Mouse (Mus musculus) neural tube, embryonic 13.5 days (tissue): ENCODE results near the gene Uck2. TPM values are rescaled to one million over a fixed set of nuclear protein-coding genes. Genes with fewer than 3 reads are reported as not detected.
A peak's percentile ranks its signal among the peaks of the same experiment; 100 is the strongest.

ENCODE experiments used
- ATAC-seq: fragments of 200-750 bp; cut with Nextera tagmentation; 2 replicates; pipeline ENCODE4 v1.8.0; 2017; ENCODE audit warnings: low read depth, mild to moderate bottlenecking, moderate TSS enrichment, moderate library complexity
- H3K27ac ChIP-seq: fragments of 300-500 bp; sonication (generic); replicated peaks from 2 replicates; pipeline ENCODE4 v1.5.1; 2015; ENCODE audit warnings: moderate library complexity, mild to moderate bottlenecking, inconsistent platforms
- H3K27me3 ChIP-seq: fragments of 300-500 bp; sonication (generic); 2 replicates; pipeline ENCODE4 v1.6.1; 2015; ENCODE audit warnings: mild to moderate bottlenecking, inconsistent platforms
- H3K36me3 ChIP-seq: fragments of 300-500 bp; sonication (generic); 2 replicates; pipeline ENCODE4 v1.6.1; 2015; ENCODE audit warnings: mild to moderate bottlenecking, inconsistent platforms
- H3K4me1 ChIP-seq: fragments of 300-500 bp; sonication (generic); replicated peaks from 2 replicates; pipeline ENCODE4 v1.6.1; 2015; ENCODE audit warnings: inconsistent platforms
- H3K4me2 ChIP-seq: fragments of 300-500 bp; sonication (generic); 2 replicates; pipeline ENCODE4 v1.6.1; 2015; ENCODE audit warnings: inconsistent platforms, mild to moderate bottlenecking, moderate library complexity
- H3K4me3 ChIP-seq: fragments of 300-500 bp; sonication (generic); 2 replicates; pipeline ENCODE4 v1.5.1; 2015; ENCODE audit warnings: mild to moderate bottlenecking, inconsistent platforms
- H3K9ac ChIP-seq: fragments of 300-500 bp; sonication (generic); 2 replicates; pipeline ENCODE4 v1.6.1; 2015; ENCODE audit warnings: moderate library complexity, mild to moderate bottlenecking, inconsistent platforms
- H3K9me3 ChIP-seq: fragments of 300-500 bp; sonication (generic); 2 replicates; pipeline ENCODE4 v1.6.1; 2016; ENCODE audit warnings: inconsistent platforms
- WGBS: fragments of 180-500 bp; shearing (Covaris S2); methylation state at CpG from one replicate; pipeline ENCODE4 v1.1.7; 2015; 5-methylcytosine and 5-hydroxymethylcytosine counted together
- polyA plus RNA-seq: library from polyadenylated mRNA; unstranded; fragments of >200 nt; fragmentation: Nextera tagmentation; extraction: Ambion mirVana; gene quantifications from 2 replicates; pipeline ENCODE4 v1.2.1, GENCODE M21; 2015

The Uck2 gene
- polyA plus RNA-seq, 1 experiment from 2014 or later: 66.3 TPM

DNA sequence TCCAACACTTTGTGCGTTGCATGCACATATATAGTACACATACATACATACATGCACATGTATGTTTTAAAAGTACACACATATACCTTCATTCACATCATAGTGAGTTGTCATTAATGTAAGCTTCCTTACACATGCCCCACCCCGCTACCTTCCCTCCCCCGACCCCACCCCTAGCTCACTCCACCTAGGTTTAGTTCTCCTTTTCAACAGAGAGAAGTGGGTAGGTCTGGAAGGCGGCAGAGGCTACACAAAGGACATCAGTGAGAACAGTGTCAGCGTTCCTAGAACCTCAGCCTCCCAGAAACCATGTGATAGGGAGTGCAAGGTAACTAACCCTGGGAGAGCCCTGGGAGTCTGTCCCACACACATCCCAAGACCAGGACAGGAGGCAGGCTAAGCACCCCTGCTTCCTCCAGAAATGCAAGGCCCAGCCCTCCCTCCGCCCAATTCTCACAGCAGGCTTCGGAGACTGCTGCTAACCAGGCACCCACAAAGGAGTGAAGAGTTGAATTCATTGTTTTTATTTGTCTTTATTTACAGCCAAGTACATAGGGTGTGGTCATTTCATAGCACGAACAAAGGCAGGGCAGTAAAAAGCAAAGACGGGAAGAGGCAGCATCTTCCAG is 62.6 kb downstream of the Uck2 start:
- Histone ChIP-seq H3K9ac (no peak overlapping the region), H3K9me3 (no peaks in the 10 kb centered on the region), H3K4me1 (no peaks in the 10 kb centered on the region), H3K27me3 (no peaks in the 10 kb centered on the region), H3K36me3 (peaks cover 36% of the 10 kb centered on the region), H3K27ac (no peak overlapping the region), H3K4me2 (no peak overlapping the region), H3K4me3 (no peak overlapping the region)
- no peak for ATAC-seq
- 76% methylated on average over 9 of the region's 9 CpGs for WGBS

DNA sequence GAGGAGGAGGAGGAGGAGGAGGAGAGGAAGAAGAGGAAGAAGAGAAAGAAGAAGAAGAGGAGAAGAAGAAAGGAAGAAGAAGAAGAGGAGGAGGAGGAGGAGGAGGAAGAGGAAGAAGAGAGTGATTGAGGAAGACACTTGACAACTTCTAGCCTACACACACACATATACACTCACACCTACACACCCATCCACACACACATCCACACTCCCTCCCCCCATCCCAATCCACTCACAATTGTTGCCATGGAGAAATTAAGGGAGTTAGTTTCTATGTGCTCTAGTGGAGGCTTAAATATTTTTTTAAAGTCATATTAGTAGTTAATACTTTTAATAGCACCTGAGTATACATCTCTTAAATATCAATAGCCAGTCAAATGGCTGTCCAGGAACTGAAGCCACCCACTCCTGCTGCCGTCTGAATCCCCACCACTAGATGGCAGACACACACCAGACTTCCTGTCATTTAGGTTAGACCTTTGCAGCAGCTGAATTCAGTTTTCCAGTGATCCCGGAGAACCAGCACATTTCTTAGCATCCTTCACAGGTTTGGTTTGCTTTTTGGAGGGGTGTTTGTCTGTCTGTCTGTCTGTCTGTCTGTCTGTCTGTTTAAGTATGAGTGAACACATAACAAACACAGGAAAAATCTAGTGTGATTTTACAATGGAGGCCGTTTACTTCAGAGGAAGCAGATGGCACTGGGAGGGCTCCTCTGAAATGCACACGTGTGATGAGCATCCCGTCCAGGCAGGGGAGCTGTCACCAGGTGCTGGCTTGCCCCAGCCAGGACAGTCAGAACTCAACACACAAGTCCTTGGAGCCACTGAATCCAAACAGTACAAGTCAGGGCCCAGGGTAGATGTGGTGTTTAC is 64.6 kb downstream of the Uck2 start:
- Histone ChIP-seq H3K4me3 (no peak overlapping the region), H3K9me3 (no peaks in the 10 kb centered on the region), H3K27ac (peak overlapping the region; percentile 34; the same call in 1 of the 2 replicates), H3K36me3 (peaks cover 17% of the 10 kb centered on the region), H3K4me1 (no peaks in the 10 kb centered on the region), H3K27me3 (no peaks in the 10 kb centered on the region), H3K4me2 (no peak overlapping the region), H3K9ac (no peak overlapping the region)
- WGBS: 2% methylated on average over 5 of the region's 5 CpGs
- ATAC-seq: peak; percentile 72

DNA sequence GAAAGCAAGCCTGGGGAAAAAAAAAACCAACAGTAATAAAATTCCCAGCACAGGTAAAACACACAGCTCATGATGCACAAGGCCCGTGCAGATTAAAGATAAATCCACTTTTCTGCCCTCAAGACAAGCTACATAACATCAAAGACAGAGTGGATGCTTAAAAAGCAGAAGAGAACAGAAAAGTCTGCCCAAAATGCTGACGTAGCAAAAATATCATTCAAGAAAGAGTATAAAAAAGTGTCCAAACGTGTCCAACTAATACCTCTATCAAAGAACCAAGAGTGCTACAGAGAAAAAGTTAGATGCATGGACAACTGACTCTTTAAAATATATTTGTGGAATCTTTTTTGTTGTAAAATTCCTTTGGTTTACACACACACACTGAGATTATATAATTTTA is 69.7 kb downstream of the Uck2 start:
- H3K4me3 ChIP-seq: no peak overlapping the region
- 90% methylated on average over 3 of the region's 3 CpGs for WGBS
- no peaks in the 10 kb centered on the region for H3K36me3 ChIP-seq
- no peak overlapping the region for H3K4me2 ChIP-seq
- no peaks in the 10 kb centered on the region for H3K4me1 ChIP-seq
- no peaks in the 10 kb centered on the region for H3K9me3 ChIP-seq
- no peak for ATAC-seq
- no peak overlapping the region for H3K9ac ChIP-seq
- H3K27ac ChIP-seq: no peak overlapping the region
- H3K27me3 ChIP-seq: no peaks in the 10 kb centered on the region

DNA sequence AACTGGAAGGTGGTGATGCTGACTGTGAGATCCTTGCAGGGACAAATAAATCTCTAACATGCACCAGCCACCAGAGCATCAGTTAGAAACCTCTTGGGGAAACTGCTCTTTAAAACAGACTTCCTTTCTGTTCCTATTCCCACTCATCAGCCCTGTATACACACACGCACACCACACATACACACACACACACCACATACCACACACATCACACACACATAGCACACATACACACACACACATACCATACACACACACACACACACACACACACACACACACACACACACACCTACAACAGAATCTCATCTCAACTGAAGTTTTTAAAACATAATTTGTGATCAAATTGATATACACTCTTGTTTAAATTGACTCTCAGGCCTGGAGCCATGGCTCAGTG is 72.4 kb downstream of the Uck2 start:
- no peaks in the 10 kb centered on the region for H3K36me3 ChIP-seq
- H3K9ac ChIP-seq: no peak overlapping the region
- H3K4me1 ChIP-seq: peaks cover 6% of the 10 kb centered on the region; the same call in 1 of the 2 replicates
- WGBS: 100% methylated on average over 1 of the region's 1 CpGs
- no peaks in the 10 kb centered on the region for H3K27me3 ChIP-seq
- no peaks in the 10 kb centered on the region for H3K9me3 ChIP-seq
- no peak overlapping the region for H3K27ac ChIP-seq
- H3K4me3 ChIP-seq: no peak overlapping the region
- H3K4me2 ChIP-seq: no peak overlapping the region
- ATAC-seq: peak; percentile 58

DNA sequence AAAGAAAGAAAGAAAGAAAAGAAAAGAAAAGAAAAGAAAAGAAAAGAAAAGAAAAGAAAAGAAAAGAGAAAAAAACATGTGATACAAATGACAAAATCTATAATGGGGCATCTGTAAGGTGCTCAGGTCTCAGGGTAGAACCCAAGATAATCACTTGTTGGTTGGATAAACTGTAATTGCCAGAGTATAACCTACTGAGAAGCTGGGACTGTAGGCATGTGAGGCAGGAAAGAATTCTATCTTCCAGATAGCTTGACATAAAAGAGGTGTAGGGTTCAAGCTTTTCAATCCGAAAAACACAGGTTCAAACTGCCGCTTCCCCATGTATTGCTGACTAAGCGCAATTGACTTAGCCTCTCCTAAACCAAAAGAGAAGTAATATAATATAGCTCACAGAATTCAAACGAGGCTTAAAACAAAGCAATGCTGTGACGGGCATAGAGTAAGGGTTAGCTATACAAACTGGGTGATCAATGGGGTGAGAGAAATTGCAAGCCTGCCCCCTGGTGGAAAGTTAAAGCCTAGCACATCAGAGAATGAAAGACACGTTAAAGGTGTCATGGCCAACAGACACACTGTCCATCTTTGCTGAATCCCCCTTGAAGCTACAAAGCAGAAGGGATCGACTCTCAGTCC is 73.0 kb downstream of the Uck2 start:
- Histone ChIP-seq H3K36me3 (no peaks in the 10 kb centered on the region), H3K9ac (no peak overlapping the region), H3K27me3 (no peaks in the 10 kb centered on the region), H3K9me3 (no peaks in the 10 kb centered on the region), H3K4me2 (peak overlapping the region; percentile 35), H3K27ac (no peak overlapping the region), H3K4me1 (peaks cover 6% of the 10 kb centered on the region; the same call in 1 of the 2 replicates), H3K4me3 (no peak overlapping the region)
- peak; percentile 66; the same call in 1 of the 2 replicates for ATAC-seq
- WGBS: 31% methylated on average over 7 of the region's 7 CpGs

DNA sequence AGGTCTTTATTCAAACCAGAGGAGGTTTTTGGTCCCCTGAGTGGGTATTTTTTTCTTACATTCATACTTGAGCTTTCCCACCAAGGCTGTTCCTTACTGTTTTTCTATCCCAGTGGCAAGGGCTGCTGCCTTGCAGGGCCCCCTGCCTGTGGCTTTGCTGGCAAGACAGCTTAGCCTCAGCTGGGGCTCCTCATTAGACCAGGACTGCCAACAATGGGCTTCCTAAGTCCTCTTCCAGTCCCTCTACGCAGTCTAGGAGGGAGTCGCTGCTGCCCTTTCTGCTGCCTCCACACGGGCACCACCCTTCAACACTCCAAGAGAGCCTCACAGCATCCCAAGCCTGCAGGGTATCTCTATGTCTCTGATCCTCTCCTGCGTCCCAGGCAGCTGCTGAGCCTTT is 76.3 kb downstream of the Uck2 start:
- no peak overlapping the region for H3K4me3 ChIP-seq
- no peaks in the 10 kb centered on the region for H3K36me3 ChIP-seq
- ATAC-seq: no peak
- no peak overlapping the region for H3K27ac ChIP-seq
- WGBS: 47% methylated on average over 4 of the region's 4 CpGs
- no peak overlapping the region for H3K4me2 ChIP-seq
- no peaks in the 10 kb centered on the region for H3K9me3 ChIP-seq
- H3K27me3 ChIP-seq: no peaks in the 10 kb centered on the region
- H3K9ac ChIP-seq: no peak overlapping the region
- H3K4me1 ChIP-seq: peaks cover 6% of the 10 kb centered on the region; the same call in 1 of the 2 replicates

DNA sequence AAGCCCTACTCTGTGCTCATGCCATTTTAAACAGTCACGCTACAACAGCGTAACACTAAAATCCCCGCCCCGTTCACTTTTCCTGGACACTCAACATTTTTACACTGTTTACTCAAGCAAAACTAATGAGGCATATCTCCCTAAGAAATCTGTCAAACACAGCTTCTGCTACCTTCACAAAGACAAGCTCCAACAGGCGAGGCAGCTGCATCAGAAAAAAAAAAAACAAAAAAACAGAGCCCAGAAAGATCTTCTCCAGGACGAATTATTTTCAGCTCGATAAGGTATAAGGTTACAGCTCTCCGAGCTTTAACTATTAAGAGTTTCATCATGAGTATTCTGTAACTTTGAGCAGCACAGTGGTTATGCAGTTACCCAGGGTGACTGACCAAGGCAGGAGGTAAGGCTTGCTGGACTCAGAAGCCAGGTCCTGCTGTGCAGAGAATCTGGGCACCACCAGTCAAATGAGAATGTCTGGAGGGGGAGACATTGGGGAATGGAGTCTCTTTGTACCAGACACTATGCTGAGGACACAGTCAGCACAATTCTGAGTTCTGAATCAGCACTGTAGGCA is 79.9 kb downstream of the Uck2 start:
- Histone ChIP-seq H3K27ac (no peak overlapping the region), H3K4me1 (peaks cover 6% of the 10 kb centered on the region; the same call in 1 of the 2 replicates), H3K9me3 (no peaks in the 10 kb centered on the region), H3K4me2 (no peak overlapping the region), H3K9ac (no peak overlapping the region), H3K4me3 (no peak overlapping the region), H3K27me3 (no peaks in the 10 kb centered on the region), H3K36me3 (no peaks in the 10 kb centered on the region)
- no peak for ATAC-seq
- WGBS: 76% methylated on average over 8 of the region's 8 CpGs

DNA sequence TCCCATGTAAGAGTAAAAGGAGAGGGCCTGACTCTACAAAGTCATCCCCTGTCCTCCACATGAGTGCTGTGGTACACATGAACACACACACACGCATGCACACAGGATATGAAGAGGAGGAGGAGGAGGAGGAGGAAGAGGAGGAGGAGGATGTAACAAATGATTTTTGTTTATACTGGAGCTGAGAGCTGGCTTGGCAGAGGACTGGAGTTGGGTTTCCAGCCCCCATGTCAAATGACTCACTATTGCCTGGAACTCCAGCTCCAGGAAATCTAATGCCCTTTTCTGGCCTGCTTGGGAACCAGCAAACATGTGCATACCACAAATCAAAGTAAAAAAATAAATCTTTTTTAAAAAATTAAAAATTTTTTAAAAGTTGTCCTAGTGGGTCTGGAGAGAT is 80.7 kb downstream of the Uck2 start:
- Histone ChIP-seq H3K4me2 (no peak overlapping the region), H3K9me3 (no peaks in the 10 kb centered on the region), H3K9ac (no peak overlapping the region), H3K27me3 (no peaks in the 10 kb centered on the region), H3K4me3 (no peak overlapping the region), H3K27ac (no peak overlapping the region), H3K4me1 (peaks cover 6% of the 10 kb centered on the region; the same call in 1 of the 2 replicates), H3K36me3 (no peaks in the 10 kb centered on the region)
- no peak for ATAC-seq
- 87% methylated on average over 1 of the region's 1 CpGs for WGBS

DNA sequence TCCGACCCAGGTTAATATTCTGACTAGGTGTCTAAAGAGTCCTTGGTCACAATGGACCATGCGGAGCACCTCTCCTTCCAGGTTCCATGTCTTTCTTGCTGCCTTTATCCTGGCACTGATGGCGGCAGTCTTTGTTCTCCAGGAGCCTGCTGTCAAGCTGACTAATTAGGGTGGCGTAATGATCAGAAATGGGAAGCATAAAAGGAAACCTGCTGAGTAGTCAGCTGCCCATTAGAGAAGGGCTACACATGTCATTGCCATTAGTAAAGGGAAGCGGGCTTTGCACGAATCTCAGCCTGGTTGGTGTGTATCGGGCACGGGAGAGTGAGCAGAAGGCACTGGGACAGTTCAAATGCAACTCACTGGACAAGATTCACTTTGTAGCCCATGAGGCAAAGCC is 90.4 kb downstream of the Uck2 start:
- Histone ChIP-seq H3K27me3 (no peaks in the 10 kb centered on the region), H3K4me3 (no peak overlapping the region), H3K9ac (no peak overlapping the region), H3K27ac (peak overlapping the region; percentile 23; the same call in 1 of the 2 replicates), H3K4me2 (no peak overlapping the region), H3K36me3 (no peaks in the 10 kb centered on the region), H3K4me1 (no peaks in the 10 kb centered on the region), H3K9me3 (no peaks in the 10 kb centered on the region)
- 21% methylated on average over 8 of the region's 8 CpGs for WGBS
- ATAC-seq: no peak

DNA sequence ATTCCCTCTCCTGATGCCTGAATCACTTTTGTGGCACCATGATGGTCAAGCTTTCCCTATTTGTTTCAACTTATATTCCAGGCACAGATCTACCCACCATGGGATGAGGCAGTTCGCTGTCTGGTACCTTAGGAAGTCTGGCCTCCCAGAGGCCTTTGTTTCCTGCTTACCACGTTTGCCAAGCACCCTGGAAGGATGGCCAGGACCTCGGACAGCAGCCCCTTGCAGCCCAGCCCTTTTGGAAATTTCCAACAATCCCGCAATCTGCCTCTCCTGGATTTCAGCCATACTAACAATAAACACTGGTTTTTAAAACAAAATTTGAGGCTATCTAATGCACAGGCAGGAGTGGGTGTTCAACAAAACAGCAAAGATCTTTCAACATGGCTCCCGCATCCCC is 97.3 kb downstream of the Uck2 start:
- no peak overlapping the region for H3K4me2 ChIP-seq
- H3K27me3 ChIP-seq: no peaks in the 10 kb centered on the region
- H3K27ac ChIP-seq: no peak overlapping the region
- no peak overlapping the region for H3K9ac ChIP-seq
- H3K9me3 ChIP-seq: no peaks in the 10 kb centered on the region
- WGBS: 44% methylated on average over 5 of the region's 5 CpGs
- ATAC-seq: no peak
- no peak overlapping the region for H3K4me3 ChIP-seq
- peaks cover 3% of the 10 kb centered on the region; the same call in 1 of the 2 replicates for H3K4me1 ChIP-seq
- no peaks in the 10 kb centered on the region for H3K36me3 ChIP-seq

DNA sequence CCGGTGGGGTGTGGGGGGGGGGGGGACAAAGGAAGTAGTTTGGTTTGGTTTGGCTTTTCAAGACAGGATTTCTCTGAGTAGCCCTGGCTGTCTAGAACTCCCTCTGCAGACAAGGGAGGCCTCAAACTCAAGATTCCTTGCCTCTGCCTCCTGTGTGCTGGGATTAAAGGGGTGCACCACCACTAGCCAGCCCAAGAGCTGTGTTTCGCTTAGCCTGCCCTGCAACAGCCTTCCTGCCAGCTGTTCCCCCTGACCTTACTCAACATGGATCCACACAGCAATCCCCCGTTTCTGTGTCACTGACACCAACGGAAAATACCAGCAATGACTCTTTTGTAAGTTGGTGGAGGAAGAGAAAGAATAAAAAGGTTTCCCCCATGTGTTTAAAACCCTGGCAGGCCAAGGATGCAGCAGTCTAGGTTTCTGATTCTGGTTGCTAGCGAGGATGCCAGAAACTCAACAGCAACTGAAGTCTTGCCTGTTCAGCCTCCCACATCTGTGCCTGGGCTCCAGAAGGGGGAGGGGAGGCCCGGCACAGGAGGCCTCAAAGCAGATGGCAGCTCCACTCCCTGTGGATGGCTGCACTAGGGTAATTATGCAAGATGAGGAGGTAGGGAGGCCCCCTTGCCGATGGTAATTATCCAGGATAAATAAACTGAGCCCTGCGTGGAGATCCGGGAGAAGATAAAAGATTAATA is 103.1 kb downstream of the Uck2 start:
- Histone ChIP-seq H3K4me3 (no peak overlapping the region), H3K4me1 (peaks cover 18% of the 10 kb centered on the region), H3K4me2 (no peak overlapping the region), H3K36me3 (no peaks in the 10 kb centered on the region), H3K9me3 (no peaks in the 10 kb centered on the region), H3K27me3 (no peaks in the 10 kb centered on the region), H3K9ac (no peak overlapping the region), H3K27ac (peak overlapping the region; percentile 53)
- peak; percentile 92 for ATAC-seq
- WGBS: 29% methylated on average over 9 of the region's 9 CpGs
